Mouse (Mus musculus): ENCODE data around the gene Cdk6.

- TF ChIP-seq CTCF (IDR thresholded peaks at IDR 0.05; ENCODE audit: extremely low read depth, insufficient read depth, low read length) (no peak), POLR2A (IDR thresholded peaks at IDR 0.05; ENCODE audit: extremely low read depth, insufficient read depth, low read length) (no peak)
These were observed 11.5 kb downstream of the Cdk6 start for GRCm38 (mm10) chr5:3352827-3353226.

Data from cortical plate, adult 2 months (tissue).